Mouse (Mus musculus): ENCODE measurements around the gene Lmbr1l. TPM values are rescaled to one million over a fixed set of nuclear protein-coding genes. Genes with fewer than 3 reads are reported as not detected.

The Lmbr1l gene
- polyA plus RNA-seq, 1 experiment from 2014 or later: 4.5 TPM

GRCm38 (mm10) chr15:98869342-98870178, 48.5 kb downstream of the Lmbr1l start:
- H3K27ac ChIP-seq (ENCODE audit: low read depth): no peak overlapping the region; the same call in 1 of the 2 replicates
- peak overlapping the region; percentile 90 for H3K9ac ChIP-seq
- H3K4me1 ChIP-seq (ENCODE audit: insufficient read depth): peaks cover 19% of the 10 kb centered on the region
- no peaks in the 10 kb centered on the region for H3K9me3 ChIP-seq (ENCODE audit: low read depth, low read length)
- TF ChIP-seq CTCF (IDR thresholded peaks at IDR 0.05; ENCODE audit: low read depth): no peak
- no peak for DNase-seq
- WGBS: 6% methylated on average over 8 of the region's 8 CpGs
- no peak for ATAC-seq (ENCODE audit: insufficient read depth)
- H3K4me3 ChIP-seq (ENCODE audit: low read depth, low read length): peak overlapping the region; percentile 73
- peaks cover 21% of the 10 kb centered on the region for H3K36me3 ChIP-seq (ENCODE audit: insufficient read depth)
- no peaks in the 10 kb centered on the region for H3K27me3 ChIP-seq (ENCODE audit: insufficient read depth, low read length)
- H3K4me2 ChIP-seq: peak overlapping the region; percentile 98

DNA sequence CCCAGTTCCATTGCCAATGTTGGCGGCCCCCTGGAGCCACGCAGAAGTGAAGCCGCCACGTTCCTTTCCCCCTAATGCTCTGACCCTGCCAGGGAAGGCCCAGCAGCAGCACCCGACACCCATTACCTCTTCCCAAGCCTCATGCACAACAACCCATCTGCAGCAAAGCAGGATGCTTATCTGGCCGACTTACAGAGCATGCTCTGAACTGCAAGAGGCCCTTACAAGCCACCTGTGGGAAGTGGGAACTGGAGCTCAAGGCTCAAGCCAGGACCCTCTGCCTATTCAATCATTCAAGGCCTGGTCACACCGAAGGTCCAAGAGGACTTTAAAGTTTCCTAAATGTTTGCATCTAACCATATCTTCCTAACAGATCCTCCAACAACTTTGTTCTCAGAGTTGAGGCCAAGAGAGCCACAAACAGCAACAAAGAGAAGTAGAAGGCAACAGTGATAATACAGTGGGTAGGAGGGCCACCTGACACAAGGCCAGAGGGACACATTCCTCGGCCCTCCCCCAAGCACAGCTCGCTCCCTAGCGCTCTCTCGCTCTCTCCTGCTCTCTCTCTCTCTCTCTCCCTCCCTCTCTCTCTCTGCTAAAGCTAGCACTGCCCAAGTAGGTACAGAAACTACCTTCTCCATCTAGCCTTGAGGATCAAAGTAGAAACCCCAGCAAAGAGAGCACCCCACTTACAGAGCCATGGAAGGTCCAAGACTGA, 49.5 kb downstream of the Lmbr1l start:
- TF ChIP-seq CTCF (IDR thresholded peaks at IDR 0.05; ENCODE audit: low read depth): no peak
- H3K36me3 ChIP-seq (ENCODE audit: insufficient read depth): peaks cover 32% of the 10 kb centered on the region
- ATAC-seq (ENCODE audit: insufficient read depth) (no peak), DNase-seq (no peak)
- H3K27ac ChIP-seq (ENCODE audit: low read depth): peak overlapping the region; percentile 1; the same call in 1 of the 2 replicates
- peak overlapping the region; percentile 98 for H3K4me2 ChIP-seq
- no peaks in the 10 kb centered on the region for H3K27me3 ChIP-seq (ENCODE audit: insufficient read depth, low read length)
- no peaks in the 10 kb centered on the region for H3K9me3 ChIP-seq (ENCODE audit: low read depth, low read length)
- H3K4me3 ChIP-seq (ENCODE audit: low read depth, low read length): peak overlapping the region; percentile 73
- peaks cover 19% of the 10 kb centered on the region for H3K4me1 ChIP-seq (ENCODE audit: insufficient read depth)
- WGBS: 27% methylated on average over 11 of the region's 11 CpGs
- H3K9ac ChIP-seq: peak overlapping the region; percentile 90

DNA sequence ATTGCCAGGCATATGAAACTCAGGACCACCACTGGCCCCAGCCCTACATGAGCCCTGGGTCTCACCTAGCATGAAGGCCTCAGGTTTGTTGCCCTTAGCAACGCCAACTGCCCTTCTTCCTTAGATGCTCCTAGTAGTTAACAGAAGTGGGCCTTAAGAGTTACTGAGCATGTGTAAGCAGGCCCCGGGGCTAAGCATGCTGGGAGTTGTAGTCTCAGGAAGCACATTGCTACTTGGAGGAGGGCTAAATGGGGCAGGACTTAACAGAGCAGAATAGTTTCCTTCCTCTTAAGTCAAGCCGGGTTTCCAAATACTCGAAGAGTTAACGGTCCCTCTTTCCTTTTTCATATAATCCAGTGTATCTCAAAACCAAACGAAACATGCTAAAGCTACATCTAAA, 50.7 kb downstream of the Lmbr1l start:
- H3K9me3 ChIP-seq (ENCODE audit: low read depth, low read length): no peaks in the 10 kb centered on the region
- H3K27ac ChIP-seq (ENCODE audit: low read depth): no peak overlapping the region
- DNase-seq (peak; percentile 71), ATAC-seq (ENCODE audit: insufficient read depth) (no peak)
- H3K4me3 ChIP-seq (ENCODE audit: low read depth, low read length): no peak overlapping the region
- H3K27me3 ChIP-seq (ENCODE audit: insufficient read depth, low read length): no peaks in the 10 kb centered on the region
- no peak overlapping the region for H3K9ac ChIP-seq
- H3K4me2 ChIP-seq: peak overlapping the region; percentile 98
- 46% methylated on average over 6 of the region's 6 CpGs for WGBS
- peaks cover 19% of the 10 kb centered on the region for H3K4me1 ChIP-seq (ENCODE audit: insufficient read depth)
- no peak for TF ChIP-seq CTCF (IDR thresholded peaks at IDR 0.05; ENCODE audit: low read depth)
- peaks cover 44% of the 10 kb centered on the region for H3K36me3 ChIP-seq (ENCODE audit: insufficient read depth)

GRCm38 (mm10) chr15:98866501-98866900, 51.5 kb downstream of the Lmbr1l start:
- Histone ChIP-seq H3K27ac (ENCODE audit: low read depth) (no peak overlapping the region), H3K4me2 (no peak overlapping the region), H3K9ac (no peak overlapping the region)

GRCm38 (mm10) chr15:98865771-98866170, 52.3 kb downstream of the Lmbr1l start:
- ATAC-seq (ENCODE audit: insufficient read depth): no peak
- 91% methylated on average over 8 of the region's 8 CpGs for WGBS

More at GRCm38 (mm10) chr15:98866501-98866900, 51.5 kb downstream of the Lmbr1l start:
- 84% methylated on average over 5 of the region's 5 CpGs for WGBS
- no peak for TF ChIP-seq CTCF (IDR thresholded peaks at IDR 0.05; ENCODE audit: low read depth)
- DNase-seq (no peak), ATAC-seq (ENCODE audit: insufficient read depth) (no peak)
- Histone ChIP-seq H3K4me1 (ENCODE audit: insufficient read depth) (peaks cover 19% of the 10 kb centered on the region), H3K4me3 (ENCODE audit: low read depth, low read length) (no peak overlapping the region), H3K36me3 (ENCODE audit: insufficient read depth) (peaks cover 52% of the 10 kb centered on the region), H3K9me3 (ENCODE audit: low read depth, low read length) (no peaks in the 10 kb centered on the region), H3K27me3 (ENCODE audit: insufficient read depth, low read length) (no peaks in the 10 kb centered on the region)

GRCm38 (mm10) chr15:98864951-98865350, 53.1 kb downstream of the Lmbr1l start:
- no peak for DNase-seq
- no peak overlapping the region for H3K4me2 ChIP-seq
- H3K27me3 ChIP-seq (ENCODE audit: insufficient read depth, low read length): no peaks in the 10 kb centered on the region
- H3K36me3 ChIP-seq (ENCODE audit: insufficient read depth): peaks cover 67% of the 10 kb centered on the region
- H3K4me1 ChIP-seq (ENCODE audit: insufficient read depth): peaks cover 19% of the 10 kb centered on the region
- WGBS: 94% methylated on average over 6 of the region's 6 CpGs
- TF ChIP-seq CTCF (IDR thresholded peaks at IDR 0.05; ENCODE audit: low read depth): no peak
- ATAC-seq (ENCODE audit: insufficient read depth): no peak
- no peak overlapping the region for H3K27ac ChIP-seq (ENCODE audit: low read depth)
- no peak overlapping the region for H3K4me3 ChIP-seq (ENCODE audit: low read depth, low read length)
- H3K9me3 ChIP-seq (ENCODE audit: low read depth, low read length): no peaks in the 10 kb centered on the region
- H3K9ac ChIP-seq: no peak overlapping the region

More at GRCm38 (mm10) chr15:98865771-98866170, 52.3 kb downstream of the Lmbr1l start:
- Histone ChIP-seq H3K27ac (ENCODE audit: low read depth) (no peak overlapping the region), H3K9ac (no peak overlapping the region), H3K4me2 (no peak overlapping the region), H3K4me1 (ENCODE audit: insufficient read depth) (peaks cover 19% of the 10 kb centered on the region), H3K9me3 (ENCODE audit: low read depth, low read length) (no peaks in the 10 kb centered on the region), H3K27me3 (ENCODE audit: insufficient read depth, low read length) (no peaks in the 10 kb centered on the region), H3K36me3 (ENCODE audit: insufficient read depth) (peaks cover 59% of the 10 kb centered on the region), H3K4me3 (ENCODE audit: low read depth, low read length) (no peak overlapping the region)
- no peak for TF ChIP-seq CTCF (IDR thresholded peaks at IDR 0.05; ENCODE audit: low read depth)
- no peak for DNase-seq

DNA sequence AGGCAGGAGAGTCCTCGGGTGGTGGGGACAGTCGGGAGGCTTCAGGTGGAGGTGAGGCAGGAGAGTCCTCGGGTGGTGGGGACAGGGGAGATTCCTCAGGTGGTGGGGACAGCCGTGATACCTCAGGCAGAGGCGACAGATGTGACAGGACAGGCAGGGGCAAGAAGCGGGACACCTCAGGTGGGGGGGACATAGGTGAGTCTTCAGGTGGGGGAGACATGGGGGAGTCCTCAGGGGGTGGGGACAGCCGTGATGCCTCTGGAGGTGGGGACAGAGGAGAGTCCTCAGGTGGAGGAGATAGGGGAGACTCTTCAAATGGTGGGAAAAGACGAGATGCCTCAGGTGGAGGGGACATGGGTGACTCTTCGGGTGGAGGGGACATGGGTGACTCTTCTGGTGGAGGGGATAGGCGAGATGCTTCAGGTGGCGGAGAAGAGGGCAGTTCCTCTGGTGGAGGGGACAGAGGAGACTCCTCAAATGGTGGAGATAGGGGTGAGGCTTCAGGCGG, 54.5 kb downstream of the Lmbr1l start:
- no peak overlapping the region for H3K9ac ChIP-seq
- no peak for ATAC-seq (ENCODE audit: insufficient read depth)
- peaks cover 12% of the 10 kb centered on the region; the same call in 1 of the 2 replicates for H3K4me1 ChIP-seq (ENCODE audit: insufficient read depth)
- H3K27me3 ChIP-seq (ENCODE audit: insufficient read depth, low read length): no peaks in the 10 kb centered on the region
- H3K4me3 ChIP-seq (ENCODE audit: low read depth, low read length): no peak overlapping the region
- TF ChIP-seq CTCF (IDR thresholded peaks at IDR 0.05; ENCODE audit: low read depth): no peak
- H3K9me3 ChIP-seq (ENCODE audit: low read depth, low read length): no peaks in the 10 kb centered on the region
- WGBS: 83% methylated on average over 12 of the region's 12 CpGs
- peaks cover 82% of the 10 kb centered on the region for H3K36me3 ChIP-seq (ENCODE audit: insufficient read depth)
- H3K27ac ChIP-seq (ENCODE audit: low read depth): no peak overlapping the region
- H3K4me2 ChIP-seq: no peak overlapping the region
- no peak for DNase-seq

All from lung, embryonic 14.5 days (tissue).